Mouse (Mus musculus) embryonic facial prominence, embryonic 10.5 days (tissue): ENCODE measurements around the gene Adam1a. TPM values are rescaled to one million over a fixed set of nuclear protein-coding genes. Genes with fewer than 3 reads are reported as not detected.

Experiments used
- DNase-seq: peaks from one replicate; pipeline ENCODE4 v3.0.0-alpha.2; 2017; ENCODE audit warnings: low spot score
- H3K27ac ChIP-seq: fragments of 300-500 bp; sonication (generic); replicated peaks from 2 replicates; pipeline ENCODE4 v1.5.1; 2016; ENCODE audit warnings: mild to moderate bottlenecking
- H3K27me3 ChIP-seq: fragments of 300-500 bp; sonication (generic); replicated peaks from 2 replicates; pipeline ENCODE4 v1.6.1; 2016; ENCODE audit warnings: low read depth, mild to moderate bottlenecking; ENCODE audit not compliant: poor library complexity, severe bottlenecking
- H3K36me3 ChIP-seq: fragments of 300-500 bp; sonication (generic); replicated peaks from 2 replicates; pipeline ENCODE4 v1.6.1; 2016; ENCODE audit warnings: mild to moderate bottlenecking, moderate library complexity
- H3K4me1 ChIP-seq: fragments of 300-500 bp; sonication (generic); 2 replicates; pipeline ENCODE4 v1.6.1; 2016
- H3K4me3 ChIP-seq: fragments of 300-500 bp; sonication (generic); 2 replicates; pipeline ENCODE4 v1.5.1; 2016; ENCODE audit warnings: mild to moderate bottlenecking, moderate library complexity
- H3K9me3 ChIP-seq: fragments of 300-500 bp; sonication (generic); 2 replicates; pipeline ENCODE4 v1.6.1; 2016; ENCODE audit warnings: mild to moderate bottlenecking
- WGBS: fragments of 180-500 bp; shearing (Covaris S2); methylation state at CpG from one replicate; pipeline ENCODE4 v1.1.7; 2016; 5-methylcytosine and 5-hydroxymethylcytosine counted together
- polyA plus RNA-seq: library from polyadenylated mRNA; unstranded; fragments of >200 nt; fragmentation: Nextera tagmentation; extraction: Ambion mirVana; gene quantifications from 2 replicates; pipeline ENCODE4 v1.2.1, GENCODE M21; 2016

Adam1a gene
- polyA plus RNA-seq: 1.2 and 1.6 TPM in 2 replicates

DNA sequence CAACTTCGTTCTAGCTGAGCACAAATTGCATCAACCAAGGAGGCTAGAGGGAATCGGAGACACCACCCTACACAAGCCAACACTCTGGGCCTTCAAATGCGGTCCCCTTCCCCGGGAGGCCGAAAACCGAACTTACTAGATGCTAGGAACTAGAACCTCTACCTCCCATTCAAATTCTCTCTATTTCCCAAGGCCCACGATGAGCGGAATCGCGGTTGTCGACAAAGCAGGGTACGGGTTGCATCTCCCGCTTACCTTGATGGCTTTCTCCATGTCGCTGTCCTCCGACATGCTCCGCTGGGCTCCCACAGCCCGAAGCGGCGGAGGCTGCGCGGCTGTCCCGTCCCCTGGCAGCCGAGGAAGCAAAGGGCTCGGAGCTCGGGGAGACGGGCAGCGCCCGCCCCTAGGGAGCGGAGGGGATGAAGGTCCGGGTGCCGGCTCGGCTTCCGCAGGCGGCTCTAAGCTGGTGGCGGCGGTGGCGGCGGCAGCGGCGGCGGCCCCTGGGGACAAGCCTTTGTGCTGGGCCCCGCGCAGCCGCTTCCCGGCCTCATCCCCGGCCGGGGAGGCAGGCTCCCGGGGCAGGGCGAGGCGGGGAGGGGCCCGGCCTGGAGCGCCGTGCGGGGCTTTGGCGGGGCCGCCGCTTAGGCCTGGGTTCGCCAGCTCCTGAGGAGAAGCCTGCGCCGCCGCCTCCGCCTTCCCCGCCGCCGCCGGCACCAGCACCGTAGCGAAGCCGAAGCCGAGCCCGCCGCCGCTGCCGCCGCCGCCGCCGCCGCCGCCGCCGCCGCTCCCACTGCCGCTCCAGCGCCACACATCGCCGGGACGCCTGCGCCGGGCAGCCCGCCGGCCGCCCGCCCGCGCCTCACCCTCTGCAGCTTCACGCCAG, at the start of gene Adam1a, which contains the start of gene Gm42878:
Gene Adam1a, minus strand, starts transcription at position 573 of the 883 bp plus-strand sequence.
Gene Gm42878, minus strand, starts transcription at position 573 of the 883 bp plus-strand sequence.
- Histone ChIP-seq H3K9me3 (no peaks in the 10 kb centered on the region), H3K27ac (peak within 1 kb of the TSS; percentile 99), H3K4me1 (peaks cover 28% of the 10 kb centered on the region), H3K4me3 (peak within 1 kb of the TSS; percentile 92), H3K36me3 (peaks cover 6% of the 10 kb centered on the region; the same call in 1 of the 2 replicates), H3K27me3 (no peaks in the 10 kb centered on the region)
- peak; percentile 61 for DNase-seq
- WGBS: 3% methylated on average over 96 of the region's 97 CpGs

- Histone ChIP-seq H3K4me3 (peak overlapping the region; percentile 92; the same call in 1 of the 2 replicates), H3K4me1 (peaks cover 50% of the 10 kb centered on the region), H3K27ac (0 out of 2 replicates have a peak overlapping the region, but pooled peaks have one; percentile 86), H3K9me3 (no peaks in the 10 kb centered on the region), H3K27me3 (no peaks in the 10 kb centered on the region; the same call in none of the 2 replicates), H3K36me3 (no peaks in the 10 kb centered on the region)
- 92% methylated on average over 6 of the region's 6 CpGs for WGBS
- no peak for DNase-seq
Observed at GRCm38 (mm10) chr5:121594714-121595313, 49.5 kb upstream of the Adam1a start.

- peaks cover 3% of the 10 kb centered on the region; the same call in 1 of the 2 replicates for H3K36me3 ChIP-seq
- peak within 1 kb of the TSS; percentile 86 for H3K27ac ChIP-seq
- H3K9me3 ChIP-seq: no peaks in the 10 kb centered on the region
- WGBS: 3% methylated on average over 47 of the region's 47 CpGs
- H3K4me3 ChIP-seq: peak within 1 kb of the TSS; percentile 92
- peaks cover 47% of the 10 kb centered on the region for H3K4me1 ChIP-seq
- no peaks in the 10 kb centered on the region; the same call in 1 of the 2 replicates for H3K27me3 ChIP-seq
- peak; percentile 92 for DNase-seq
Observed at GRCm38 (mm10) chr5:121593451-121594401, 48.4 kb upstream of the Adam1a start, which contains the start of gene Aldh2. Gene Aldh2 (minus strand): TSS chr5:121593824.

DNA sequence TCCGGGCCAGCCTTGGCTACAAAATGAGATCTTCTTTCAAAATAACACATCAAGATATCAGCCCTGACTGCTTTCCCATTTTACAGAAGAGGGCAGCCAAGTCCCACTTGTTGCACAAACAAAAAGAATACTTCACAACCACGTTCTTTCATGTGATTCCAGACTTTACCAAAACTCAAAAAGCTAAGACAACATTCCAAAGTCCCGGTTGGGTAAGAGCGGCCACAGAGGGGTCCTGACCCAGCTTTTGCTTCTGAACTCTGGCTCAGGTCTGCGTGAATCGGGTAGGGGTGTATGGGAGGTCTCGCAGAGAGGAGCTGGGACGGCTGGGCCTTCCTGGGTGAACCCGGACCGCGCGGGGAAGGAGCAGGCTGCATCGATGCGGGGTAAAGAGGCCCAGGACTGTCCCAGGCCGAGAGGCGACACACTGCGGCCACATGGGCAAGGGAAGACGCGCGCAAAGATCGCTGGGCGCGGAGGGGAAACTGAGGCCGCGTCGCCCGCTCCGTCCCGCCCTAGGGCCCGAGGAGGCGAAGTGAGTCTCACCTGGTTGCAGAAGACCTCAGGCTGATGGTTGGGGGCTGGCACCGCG, 47.6 kb upstream of the Adam1a start:
- H3K36me3 ChIP-seq: peaks cover 3% of the 10 kb centered on the region; the same call in 1 of the 2 replicates
- no peaks in the 10 kb centered on the region; the same call in 1 of the 2 replicates for H3K27me3 ChIP-seq
- peak overlapping the region; percentile 86 for H3K27ac ChIP-seq
- peak overlapping the region; percentile 92 for H3K4me3 ChIP-seq
- WGBS: 4% methylated on average over 33 of the region's 33 CpGs
- no peak for DNase-seq
- peaks cover 40% of the 10 kb centered on the region for H3K4me1 ChIP-seq
- H3K9me3 ChIP-seq: no peaks in the 10 kb centered on the region

DNA sequence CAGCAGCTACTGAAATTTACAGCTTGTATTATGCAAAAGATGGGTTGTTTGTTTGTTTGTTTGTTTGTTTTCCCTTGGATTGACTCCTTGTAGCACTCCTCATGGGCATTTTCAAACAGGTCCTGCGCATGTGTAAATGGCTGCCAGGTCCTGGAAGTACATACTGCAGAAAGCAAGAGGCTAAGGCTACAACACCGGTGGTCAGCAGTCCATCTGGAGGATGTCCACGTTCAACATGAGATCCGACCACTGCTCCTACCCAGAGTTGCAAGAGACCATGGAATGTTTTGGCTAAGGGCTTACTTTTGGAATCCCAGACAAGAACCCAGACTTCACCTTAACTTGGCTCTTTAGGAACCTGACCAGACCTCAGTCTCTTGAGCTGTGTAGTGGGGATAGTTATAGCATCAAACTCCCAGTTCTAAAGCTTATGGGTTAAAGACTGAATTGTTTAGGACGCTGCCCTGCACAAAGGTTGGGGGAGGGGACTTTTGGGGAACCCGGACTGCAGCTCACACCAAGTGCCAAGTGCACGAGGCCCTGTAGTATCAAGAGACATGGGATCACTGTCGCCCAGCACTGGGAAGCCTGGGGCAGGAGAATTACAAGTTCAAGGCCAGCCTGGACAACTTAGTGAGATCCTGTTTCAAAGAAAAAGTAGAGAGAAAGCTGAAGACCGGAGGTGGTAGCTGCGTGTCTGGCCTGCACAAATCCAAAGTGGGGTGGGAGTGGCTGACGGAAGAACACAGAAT, 47.0 kb upstream of the Adam1a start:
- Histone ChIP-seq H3K9me3 (no peaks in the 10 kb centered on the region), H3K4me3 (peak overlapping the region; percentile 92), H3K36me3 (peaks cover 3% of the 10 kb centered on the region; the same call in 1 of the 2 replicates), H3K27me3 (no peaks in the 10 kb centered on the region; the same call in 1 of the 2 replicates), H3K4me1 (peaks cover 34% of the 10 kb centered on the region), H3K27ac (no peak overlapping the region)
- no peak for DNase-seq
- 62% methylated on average over 11 of the region's 11 CpGs for WGBS

DNA sequence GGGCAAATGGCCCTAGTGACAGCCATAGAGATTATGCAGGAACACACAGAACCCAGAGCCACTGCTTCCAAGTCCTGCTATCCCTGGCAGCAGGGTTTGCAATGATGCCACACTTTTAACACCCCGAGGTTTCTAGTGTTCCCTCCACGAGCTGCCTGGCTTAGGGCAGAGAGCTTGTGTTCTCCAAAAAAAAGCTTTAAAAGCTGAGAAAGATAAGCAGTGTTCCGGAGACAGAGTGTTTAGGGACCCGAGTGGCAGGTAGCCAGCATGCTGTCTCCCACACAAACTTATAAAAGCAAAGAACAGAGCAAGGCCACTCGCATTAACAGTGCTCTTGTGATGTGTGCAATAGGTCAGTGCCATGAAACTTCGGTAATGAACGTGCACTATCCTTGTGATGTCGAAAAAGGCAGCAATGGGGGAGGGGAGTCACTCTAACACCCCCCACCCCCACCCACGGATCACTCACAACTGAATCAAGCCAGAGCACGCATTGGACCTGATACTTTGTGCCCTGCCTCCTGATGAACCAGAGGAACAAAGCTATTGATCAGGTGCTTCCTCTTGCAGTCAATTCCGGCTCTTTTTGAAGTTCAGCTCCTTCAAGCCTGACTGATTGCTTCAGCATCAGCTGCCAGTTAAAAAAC, 46.3 kb upstream of the Adam1a start:
- H3K27me3 ChIP-seq: no peaks in the 10 kb centered on the region; the same call in 1 of the 2 replicates
- H3K9me3 ChIP-seq: no peaks in the 10 kb centered on the region
- H3K4me3 ChIP-seq: peak overlapping the region; percentile 92; the same call in 1 of the 2 replicates
- H3K27ac ChIP-seq: no peak overlapping the region
- 84% methylated on average over 11 of the region's 11 CpGs for WGBS
- peaks cover 3% of the 10 kb centered on the region; the same call in 1 of the 2 replicates for H3K36me3 ChIP-seq
- DNase-seq: no peak
- H3K4me1 ChIP-seq: peaks cover 38% of the 10 kb centered on the region

DNA sequence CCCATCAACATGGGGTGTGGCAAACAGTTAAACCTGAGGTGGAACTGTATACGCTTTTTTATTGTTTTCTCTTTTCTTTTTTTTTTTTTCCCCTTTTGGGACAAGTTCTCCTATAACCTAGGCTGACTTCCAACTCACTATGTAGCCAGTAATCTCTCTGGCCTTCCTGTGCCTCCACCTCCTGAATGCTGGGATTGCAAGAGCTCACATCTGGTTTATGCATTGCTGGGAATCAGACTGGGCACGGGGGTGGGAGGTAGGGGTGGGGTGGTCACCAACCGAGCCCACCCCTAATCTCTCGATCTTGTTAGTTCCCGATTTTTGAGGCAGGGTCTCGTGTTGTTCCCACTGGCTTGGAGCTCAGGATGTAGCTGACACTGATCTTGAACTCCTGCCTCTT, 44.6 kb upstream of the Adam1a start:
- DNase-seq: no peak
- peaks cover 3% of the 10 kb centered on the region; the same call in 1 of the 2 replicates for H3K36me3 ChIP-seq
- no peaks in the 10 kb centered on the region; the same call in 1 of the 2 replicates for H3K27me3 ChIP-seq
- H3K9me3 ChIP-seq: no peaks in the 10 kb centered on the region
- peaks cover 40% of the 10 kb centered on the region for H3K4me1 ChIP-seq
- 92% methylated on average over 6 of the region's 6 CpGs for WGBS
- no peak overlapping the region for H3K4me3 ChIP-seq
- H3K27ac ChIP-seq: no peak overlapping the region

DNA sequence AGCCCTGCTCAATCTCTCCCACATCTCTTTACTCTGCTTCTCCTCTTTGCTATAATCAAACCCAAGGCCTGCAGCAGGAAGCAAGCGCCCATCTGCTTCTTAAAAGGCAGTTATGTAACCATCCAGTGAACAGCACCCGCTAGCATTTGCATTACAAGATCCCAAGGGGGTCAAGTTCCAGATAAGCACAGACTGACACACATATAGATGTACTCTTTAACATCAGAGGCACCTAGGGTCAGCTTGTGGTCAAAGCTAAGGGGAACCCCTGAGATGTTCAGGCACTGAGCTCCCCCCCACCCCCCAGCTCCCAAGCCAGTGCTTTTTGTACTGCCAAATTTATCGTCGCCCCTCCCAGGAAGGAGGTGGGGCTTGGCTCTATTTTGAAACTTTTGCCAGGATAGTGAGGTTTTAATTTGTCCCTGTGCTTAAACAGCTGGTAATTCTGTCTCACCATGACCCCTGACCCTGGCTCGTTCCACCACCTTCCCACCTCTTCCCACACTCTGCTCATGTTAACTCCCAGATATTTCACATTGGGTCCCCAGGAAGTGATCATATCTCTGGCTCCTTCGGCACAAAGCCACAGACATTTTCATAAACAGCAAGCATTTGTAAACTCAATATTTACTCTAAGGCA, 41.2 kb upstream of the Adam1a start:
- 74% methylated on average over 6 of the region's 6 CpGs for WGBS
- Histone ChIP-seq H3K36me3 (peaks cover 3% of the 10 kb centered on the region; the same call in 1 of the 2 replicates), H3K27me3 (no peaks in the 10 kb centered on the region; the same call in 1 of the 2 replicates), H3K4me3 (no peak overlapping the region), H3K4me1 (peaks cover 21% of the 10 kb centered on the region), H3K9me3 (no peaks in the 10 kb centered on the region), H3K27ac (no peak overlapping the region)
- DNase-seq: no peak

GRCm38 (mm10) chr5:121585699-121586098, 40.4 kb upstream of the Adam1a start:
- no peak overlapping the region for H3K4me3 ChIP-seq
- no peak overlapping the region for H3K27ac ChIP-seq
- no peak for DNase-seq
- no peaks in the 10 kb centered on the region for H3K27me3 ChIP-seq
- 87% methylated on average over 5 of the region's 5 CpGs for WGBS
- no peaks in the 10 kb centered on the region for H3K9me3 ChIP-seq
- peaks cover 19% of the 10 kb centered on the region for H3K4me1 ChIP-seq
- H3K36me3 ChIP-seq: peaks cover 7% of the 10 kb centered on the region

DNA sequence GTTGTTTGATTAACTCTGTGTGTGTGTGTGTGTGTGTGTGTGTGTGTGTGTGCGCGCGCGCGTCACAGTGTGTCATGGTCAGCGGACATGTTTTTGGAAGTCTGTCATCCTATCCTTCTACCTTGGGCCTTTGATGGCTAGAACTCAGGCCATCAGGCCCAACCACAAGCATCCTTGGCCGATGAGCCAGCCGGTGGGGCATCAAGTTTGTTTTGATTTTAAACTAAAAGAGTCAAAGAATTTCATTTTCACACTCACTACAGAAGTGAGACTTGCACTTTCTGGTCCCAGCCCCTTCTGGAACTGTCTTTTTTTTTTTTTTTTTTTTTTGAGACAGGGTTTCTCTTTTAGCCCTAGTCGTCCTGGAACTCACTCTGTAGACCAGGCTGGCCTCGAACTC, 39.7 kb upstream of the Adam1a start:
- WGBS: 95% methylated on average over 10 of the region's 10 CpGs
- Histone ChIP-seq H3K4me3 (no peak overlapping the region), H3K27me3 (no peaks in the 10 kb centered on the region), H3K4me1 (peaks cover 19% of the 10 kb centered on the region), H3K36me3 (peaks cover 14% of the 10 kb centered on the region), H3K27ac (no peak overlapping the region), H3K9me3 (no peaks in the 10 kb centered on the region)
- DNase-seq: no peak
